Comparison of ENCODE assay signal across 16 mouse cellular contexts in the genomic region with DNA sequence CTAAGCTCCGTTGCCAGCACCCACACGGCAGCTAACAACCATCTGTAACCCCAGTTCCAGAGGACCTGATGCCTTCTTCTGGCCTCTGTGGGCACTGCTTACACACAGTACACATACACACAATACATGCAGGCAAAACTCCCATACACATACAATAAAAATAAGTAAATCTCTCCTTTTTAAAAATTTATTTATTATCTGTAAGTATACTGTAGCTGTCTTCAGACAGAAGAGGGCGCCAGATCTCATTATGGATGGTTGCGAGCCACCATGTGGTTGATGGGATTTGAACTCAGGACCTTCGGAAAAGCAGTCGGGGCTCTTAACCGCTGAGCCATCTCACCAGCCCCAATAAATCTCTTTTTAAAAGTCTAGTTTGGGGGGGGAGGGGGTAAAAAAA. TPM values are rescaled to one million over a fixed set of nuclear protein-coding genes. Genes with fewer than 3 reads are reported as not detected.
DNase-seq lines count a peak whose midpoint lies in the region; ATAC-seq and TF ChIP-seq lines count a peak whose summit lies in the region.
"Had no signal": no experiment of that assay in that cellular context is flagged by ENCODE, and none has a peak within 500 bp of the region (broad histone marks: within the 10 kb centered on the region; RNA-seq: fewer than 3 reads in every experiment).

No protein-coding gene starts in this region.

- no peaks in the 10 kb centered on the region for H3K4me1 ChIP-seq in kidney, postnatal 0 days (replicated peaks; ENCODE audit: insufficient read depth, low read length)
- H3K4me1 ChIP-seq in kidney, embryonic 16.5 days (ENCODE audit: insufficient read depth, low read length) = peaks cover 5% of the 10 kb centered on the region; the same call in 1 of the 2 replicates
- no peaks in the 10 kb centered on the region for H3K4me1 ChIP-seq in midbrain, postnatal 0 days (ENCODE audit: insufficient read depth, low read length)
- H3K4me1 ChIP-seq in midbrain, embryonic 14.5 days (ENCODE audit: control insufficient read depth, insufficient read depth, low read length) = peaks cover 7% of the 10 kb centered on the region

- no peak overlapping the region for H3K4me3 ChIP-seq in kidney, postnatal 0 days (replicated peaks; ENCODE audit: low read depth, low read length)
- no peak overlapping the region for H3K4me3 ChIP-seq in kidney, embryonic 16.5 days (ENCODE audit: low read length)
- H3K4me3 ChIP-seq in midbrain, postnatal 0 days (ENCODE audit: low read depth, low read length) = no peak overlapping the region
- H3K4me3 ChIP-seq in midbrain, embryonic 14.5 days (replicated peaks; ENCODE audit: low read depth, low read length) = no peak overlapping the region
- H3K4me3 ChIP-seq: embryonic facial prominence, embryonic 13.5 days; hindbrain, embryonic 15.5 days; neural tube, embryonic 15.5 days had no signal

- no peak for DNase-seq in kidney, postnatal 0 days (ENCODE audit: low spot score)
- no peak for DNase-seq in midbrain, postnatal 0 days (ENCODE audit: low spot score)
- no peak for DNase-seq in midbrain, embryonic 14.5 days
- DNase-seq in Patski (ENCODE audit: low read depth, low spot score) = no peak
- DNase-seq in spleen, postnatal 36 days (ENCODE audit: low spot score in 2 of 2) = no peak
- DNase-seq in adrenal gland, postnatal 4 days (ENCODE audit: low spot score in 2 of 2) = no peak
- DNase-seq: adrenal gland, adult 2 months; cerebellum, adult 2 months; heart, adult 18-20 months; kidney, adult 8-10 months; lung, adult 2 months; retina, postnatal 1 day had no signal

- TF ChIP-seq CTCF in kidney, postnatal 0 days (IDR thresholded peaks at IDR 0.05; ENCODE audit: low read depth) = peak; percentile 35
- peak; percentile 32; the same call in 1 of the 2 replicates for TF ChIP-seq CTCF in midbrain, postnatal 0 days (IDR thresholded peaks at IDR 0.05)
- peak; percentile 64 for TF ChIP-seq CTCF in Patski (IDR thresholded peaks at IDR 0.05)

- 94% methylated on average over 7 of the region's 7 CpGs for WGBS in kidney, postnatal 0 days
- 93% methylated on average over 7 of the region's 7 CpGs for WGBS in kidney, embryonic 16.5 days
- WGBS in midbrain, postnatal 0 days = 95% methylated on average over 7 of the region's 7 CpGs
- 94% methylated on average over 7 of the region's 7 CpGs for WGBS in midbrain, embryonic 14.5 days

- no peaks in the 10 kb centered on the region for H3K9me3 ChIP-seq in kidney, postnatal 0 days (replicated peaks; ENCODE audit: low read length)
- no peaks in the 10 kb centered on the region for H3K9me3 ChIP-seq in kidney, embryonic 16.5 days (ENCODE audit: low read length)
- H3K9me3 ChIP-seq in midbrain, postnatal 0 days (ENCODE audit: low read length) = no peaks in the 10 kb centered on the region
- no peaks in the 10 kb centered on the region for H3K9me3 ChIP-seq in midbrain, embryonic 14.5 days (ENCODE audit: control insufficient read depth, low read length)
- H3K9me3 ChIP-seq: embryonic facial prominence, embryonic 13.5 days; hindbrain, embryonic 15.5 days; neural tube, embryonic 15.5 days had no signal

- in situ Hi-C loops in Patski (cut with MboI; ENCODE audit: low pct_unique_long_range_greater_than_20kb) = no loop called here

- no peak overlapping the region for H3K4me2 ChIP-seq in kidney, postnatal 0 days (ENCODE audit: low read length)
- H3K4me2 ChIP-seq in kidney, embryonic 16.5 days (replicated peaks; ENCODE audit: low read depth, low read length) = no peak overlapping the region
- H3K4me2 ChIP-seq in midbrain, postnatal 0 days (ENCODE audit: low read depth, low read length, poor library complexity, severe bottlenecking) = no peak overlapping the region
- no peak overlapping the region for H3K4me2 ChIP-seq in midbrain, embryonic 14.5 days (ENCODE audit: low read length)
- H3K4me2 ChIP-seq: embryonic facial prominence, embryonic 13.5 days; hindbrain, embryonic 15.5 days; neural tube, embryonic 15.5 days had no signal

- no peaks in the 10 kb centered on the region for H3K27me3 ChIP-seq in kidney, postnatal 0 days (ENCODE audit: insufficient read depth, low read length)
- no peaks in the 10 kb centered on the region for H3K27me3 ChIP-seq in kidney, embryonic 16.5 days (ENCODE audit: insufficient read depth, low read length)
- H3K27me3 ChIP-seq in midbrain, postnatal 0 days (ENCODE audit: insufficient read depth, low read length) = no peaks in the 10 kb centered on the region
- H3K27me3 ChIP-seq in midbrain, embryonic 14.5 days (ENCODE audit: control insufficient read depth, insufficient read depth, low read length) = no peaks in the 10 kb centered on the region
- H3K27me3 ChIP-seq in Patski = no peaks in the 10 kb centered on the region
- H3K27me3 ChIP-seq: embryonic facial prominence, embryonic 13.5 days; hindbrain, embryonic 15.5 days; neural tube, embryonic 15.5 days had no signal

- CTCF ChIA-PET in Patski (lab: Charles Lee) = no interaction called here

- H3K27ac ChIP-seq in kidney, postnatal 0 days = no peak overlapping the region
- H3K27ac ChIP-seq in kidney, embryonic 16.5 days (ENCODE audit: low read length) = no peak overlapping the region
- H3K27ac ChIP-seq in midbrain, postnatal 0 days (ENCODE audit: low read depth, low read length) = no peak overlapping the region
- H3K27ac ChIP-seq in midbrain, embryonic 14.5 days (replicated peaks; ENCODE audit: low read depth, low read length) = no peak overlapping the region
- H3K27ac ChIP-seq: embryonic facial prominence, embryonic 13.5 days; hindbrain, embryonic 15.5 days; neural tube, embryonic 15.5 days had no signal

- peaks cover 7% of the 10 kb centered on the region; the same call in 1 of the 2 replicates for H3K36me3 ChIP-seq in kidney, postnatal 0 days (ENCODE audit: insufficient read depth, low read length)
- H3K36me3 ChIP-seq in kidney, embryonic 16.5 days (ENCODE audit: insufficient read depth, low read length) = peaks cover 16% of the 10 kb centered on the region
- peaks cover 7% of the 10 kb centered on the region; the same call in 1 of the 2 replicates for H3K36me3 ChIP-seq in midbrain, postnatal 0 days (ENCODE audit: insufficient read depth, low read length)
- peaks cover 22% of the 10 kb centered on the region for H3K36me3 ChIP-seq in midbrain, embryonic 14.5 days (ENCODE audit: control insufficient read depth, insufficient read depth, low read length)

- ATAC-seq in kidney, postnatal 0 days (replicated peaks; ENCODE audit: low FRiP score, low read depth) = no peak
- no peak for ATAC-seq in kidney, embryonic 16.5 days (ENCODE audit: low FRiP score, low TSS enrichment)
- no peak for ATAC-seq in midbrain, postnatal 0 days (ENCODE audit: low FRiP score)
- ATAC-seq in midbrain, embryonic 14.5 days (ENCODE audit: low FRiP score, low TSS enrichment) = no peak
- no peak for ATAC-seq in Patski

- POLR2A ChIA-PET in Patski (lab: Charles Lee) = no interaction called here

- no peak overlapping the region for H3K9ac ChIP-seq in kidney, postnatal 0 days (ENCODE audit: low read depth, low read length)
- no peak overlapping the region for H3K9ac ChIP-seq in kidney, embryonic 16.5 days (replicated peaks; ENCODE audit: low read length)
- H3K9ac ChIP-seq in midbrain, postnatal 0 days (replicated peaks; ENCODE audit: low read length, poor library complexity, severe bottlenecking) = no peak overlapping the region
- H3K9ac ChIP-seq in midbrain, embryonic 14.5 days (replicated peaks; ENCODE audit: low read length) = no peak overlapping the region
- H3K9ac ChIP-seq: embryonic facial prominence, embryonic 13.5 days; hindbrain, embryonic 15.5 days; neural tube, embryonic 15.5 days had no signal

RNA-seq across cellular contexts. Expression of gene Mdm4, which starts 9.0 kb away (rescaled TPM):
- 16.7 and 17.5 TPM in 2 replicates for polyA plus RNA-seq in kidney, postnatal 0 days (2015; fragmentation: Nextera tagmentation; extraction: Ambion mirVana)
- polyA plus RNA-seq in kidney, embryonic 16.5 days (2015; fragmentation: Nextera tagmentation; extraction: Ambion mirVana) = 27.2 and 29.0 TPM in 2 replicates
- total RNA-seq in midbrain, postnatal 0 days (2014; rRNA removed) = 54.4 and 84.5 TPM in 2 replicates
- polyA plus RNA-seq in midbrain, postnatal 0 days (2015; fragmentation: Nextera tagmentation; extraction: Ambion mirVana) = 28.2 and 28.9 TPM in 2 replicates
- polyA plus RNA-seq in midbrain, embryonic 14.5 days (2014; fragmentation: Nextera tagmentation; extraction: Ambion mirVana) = 52.5 and 53.5 TPM in 2 replicates
- polyA plus RNA-seq in Patski (2021) = 59.2 TPM
- total RNA-seq in adrenal gland, postnatal 4 days (2021) = 100 to 1,000 TPM; 119 to 122 TPM

RNA-seq across cellular contexts. Expression of gene Pik3c2b, which starts 24.1 kb away (rescaled TPM):
- polyA plus RNA-seq in kidney, postnatal 0 days (2015; fragmentation: Nextera tagmentation; extraction: Ambion mirVana) = 3.0 and 3.2 TPM in 2 replicates
- 5.1 and 5.8 TPM in 2 replicates for polyA plus RNA-seq in kidney, embryonic 16.5 days (2015; fragmentation: Nextera tagmentation; extraction: Ambion mirVana)
- total RNA-seq in midbrain, postnatal 0 days (2014; rRNA removed) = 21.3 and 28.5 TPM in 2 replicates
- polyA plus RNA-seq in midbrain, postnatal 0 days (2015; fragmentation: Nextera tagmentation; extraction: Ambion mirVana) = 8.4 and 9.2 TPM in 2 replicates
- polyA plus RNA-seq in midbrain, embryonic 14.5 days (2014; fragmentation: Nextera tagmentation; extraction: Ambion mirVana) = 14.3 and 17.0 TPM in 2 replicates
- 2.3 TPM for polyA plus RNA-seq in Patski (2021)
- total RNA-seq in adrenal gland, postnatal 4 days (2021) = 10 to 100 TPM; 11.0 to 11.2 TPM
